Mouse (Mus musculus): Measurements from ENCODE around the gene Phf20.

The Phf20 gene

GRCm38 (mm10) chr2:156272553-156272952 is 76.3 kb downstream of the Phf20 start:
- no peak for DNase-seq (ENCODE audit: low read depth)

GRCm38 (mm10) chr2:156278226-156279017 is 82.2 kb downstream of the Phf20 start:
- DNase-seq (ENCODE audit: low read depth), result peak; percentile 86

- no peak for DNase-seq (ENCODE audit: low read depth)
These were observed 85.0 kb downstream of the Phf20 start for GRCm38 (mm10) chr2:156281227-156281626.

- DNase-seq (ENCODE audit: low read depth), result no peak
These were observed 88.9 kb downstream of the Phf20 start for GRCm38 (mm10) chr2:156285161-156285560.

- no peak for DNase-seq (ENCODE audit: low read depth)
These were observed 90.5 kb downstream of the Phf20 start for GRCm38 (mm10) chr2:156286733-156287132.

GRCm38 (mm10) chr2:156288222-156288621 is 92.0 kb downstream of the Phf20 start:
- DNase-seq (ENCODE audit: low read depth), result no peak

DNA sequence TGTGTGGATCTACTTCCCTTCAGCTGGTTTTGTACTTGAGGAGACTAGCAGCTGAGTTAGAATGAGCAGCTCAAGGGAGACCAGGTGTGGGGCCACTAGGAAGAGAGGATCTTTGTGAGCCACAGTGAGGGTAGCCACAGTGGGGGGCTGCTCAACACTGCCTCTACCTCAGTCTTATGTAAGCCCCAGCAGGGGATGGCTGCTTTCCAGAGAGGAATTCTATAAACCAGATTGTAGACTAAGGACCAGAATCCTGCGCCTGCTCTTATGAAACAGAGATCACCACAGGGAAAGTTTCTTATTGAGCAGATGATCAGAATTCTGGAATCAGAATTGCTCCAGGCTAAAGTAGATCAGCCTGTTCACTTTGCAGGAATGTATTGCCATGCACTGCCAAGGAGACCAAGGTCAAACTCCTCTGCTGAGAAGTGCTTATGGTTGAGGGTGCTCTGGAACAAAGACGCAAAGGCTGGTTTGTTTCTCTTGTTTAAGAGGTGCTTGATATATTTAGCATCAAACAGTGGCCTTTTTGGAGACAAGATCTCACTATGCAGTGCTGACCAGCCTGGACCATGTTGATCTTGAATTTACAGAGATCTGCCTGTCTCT is 93.4 kb downstream of the Phf20 start:
- DNase-seq (ENCODE audit: low read depth), result no peak

GRCm38 (mm10) chr2:156291998-156292397 is 95.7 kb downstream of the Phf20 start:
- DNase-seq (ENCODE audit: low read depth), result no peak

- DNase-seq (ENCODE audit: low read depth), result no peak
These were observed 99.4 kb downstream of the Phf20 start for GRCm38 (mm10) chr2:156295601-156296063.

GRCm38 (mm10) chr2:156296190-156296589 is 99.9 kb downstream of the Phf20 start:
- DNase-seq (ENCODE audit: low read depth), result no peak

- DNase-seq (ENCODE audit: low read depth), result no peak
These were observed 101.4 kb downstream of the Phf20 start for GRCm38 (mm10) chr2:156297653-156298052.

DNA sequence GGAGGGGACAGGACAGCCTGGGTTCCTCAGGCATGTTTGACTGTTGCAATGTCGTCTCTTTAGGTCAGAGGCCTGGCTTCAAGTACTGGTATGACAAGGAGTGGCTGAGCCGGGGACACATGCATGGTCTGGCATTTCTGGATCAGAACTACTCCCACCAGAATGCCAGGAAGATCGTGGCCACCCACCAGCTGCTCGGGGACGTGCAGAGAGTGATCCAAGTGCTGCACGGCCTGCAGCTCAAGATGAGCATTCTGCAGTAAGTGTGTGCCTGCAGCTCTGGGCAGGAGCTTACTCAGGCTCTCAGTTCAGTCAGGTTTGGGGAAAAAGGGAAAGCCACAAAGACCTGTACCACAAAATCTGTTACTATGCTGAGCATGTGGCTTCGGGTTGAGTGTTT is 102.2 kb downstream of the Phf20 start:
- DNase-seq (ENCODE audit: low read depth), result no peak

DNA sequence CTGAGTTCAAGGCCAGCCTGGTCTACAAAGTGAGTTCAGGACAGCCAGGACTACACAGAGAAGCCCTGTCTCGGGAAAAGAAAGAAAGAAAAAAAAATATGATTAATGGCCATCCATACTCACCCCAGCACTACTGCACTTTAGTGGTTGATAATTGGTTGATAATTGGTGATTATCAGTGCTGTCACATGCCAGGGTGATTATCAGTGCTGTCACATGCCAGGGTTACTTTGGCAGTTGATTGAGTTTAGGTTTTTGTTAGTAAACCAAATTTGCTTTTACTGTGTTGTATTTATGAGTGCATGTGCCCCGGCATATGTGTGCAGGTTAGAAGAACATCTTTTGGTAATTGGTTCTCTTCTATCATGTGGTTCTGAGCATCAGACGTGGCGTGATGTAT is 105.8 kb downstream of the Phf20 start:
- DNase-seq (ENCODE audit: low read depth), result no peak

DNA sequence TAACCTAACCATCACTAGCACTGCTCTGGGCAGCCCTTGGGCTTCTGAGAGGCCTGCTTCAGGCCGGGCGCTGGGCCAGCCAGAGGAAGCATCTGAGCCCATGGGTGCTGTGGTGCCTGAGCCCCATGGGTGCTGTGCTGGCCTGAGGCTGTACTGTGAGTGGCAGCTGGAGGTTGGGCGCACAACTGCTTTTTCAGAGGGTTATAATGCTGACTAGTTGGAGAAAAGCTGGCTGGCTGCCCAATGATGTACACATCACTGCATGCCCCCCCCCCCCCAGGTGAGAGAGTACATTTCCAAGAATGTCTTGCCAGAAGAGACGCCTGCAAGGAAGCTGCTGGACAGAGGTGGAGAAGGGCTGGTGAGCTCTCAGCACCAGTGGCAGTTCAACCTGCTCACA is 108.1 kb downstream of the Phf20 start:
- DNase-seq (ENCODE audit: low read depth), result no peak

DNA sequence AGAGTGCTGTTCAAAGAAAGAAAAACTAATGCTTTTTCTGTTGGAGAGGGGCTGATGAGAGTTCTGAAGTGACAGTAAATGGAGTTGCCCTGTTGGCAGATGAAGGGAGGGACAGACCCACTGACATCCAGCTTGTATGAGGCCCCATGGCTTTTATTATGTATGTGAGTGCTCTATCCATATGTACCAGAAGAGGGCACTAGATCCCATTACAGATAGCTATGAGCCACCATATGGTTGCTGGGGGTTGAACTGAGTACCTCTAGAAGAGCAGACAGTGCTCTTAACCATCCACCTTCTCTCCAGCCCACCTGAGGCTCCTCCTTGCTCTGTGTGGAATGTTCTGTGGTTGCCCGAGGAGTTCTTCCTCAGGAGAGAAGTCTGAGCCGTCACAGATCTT is 109.6 kb downstream of the Phf20 start:
- peak; percentile 40 for DNase-seq (ENCODE audit: low read depth)

DNA sequence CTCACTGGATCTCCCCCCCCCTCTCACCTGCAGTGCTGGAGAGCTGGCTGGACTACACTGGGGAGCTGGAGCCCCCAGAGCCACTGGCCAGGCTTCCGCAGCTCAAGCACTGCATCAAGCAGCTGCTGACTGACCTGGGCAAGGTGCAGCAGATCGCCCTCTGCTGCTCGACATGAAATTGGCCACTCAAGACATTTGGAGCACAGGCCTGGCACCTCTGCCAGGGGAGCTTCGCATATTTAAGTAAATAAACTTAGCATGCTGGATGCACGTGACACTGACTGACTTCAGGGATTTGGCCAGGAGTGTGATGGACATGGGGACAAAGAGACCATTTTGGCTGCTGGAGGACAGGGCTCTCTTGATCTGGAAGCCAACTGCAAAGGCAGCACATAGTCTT is 111.0 kb downstream of the Phf20 start:
- DNase-seq (ENCODE audit: low read depth), result no peak

DNA sequence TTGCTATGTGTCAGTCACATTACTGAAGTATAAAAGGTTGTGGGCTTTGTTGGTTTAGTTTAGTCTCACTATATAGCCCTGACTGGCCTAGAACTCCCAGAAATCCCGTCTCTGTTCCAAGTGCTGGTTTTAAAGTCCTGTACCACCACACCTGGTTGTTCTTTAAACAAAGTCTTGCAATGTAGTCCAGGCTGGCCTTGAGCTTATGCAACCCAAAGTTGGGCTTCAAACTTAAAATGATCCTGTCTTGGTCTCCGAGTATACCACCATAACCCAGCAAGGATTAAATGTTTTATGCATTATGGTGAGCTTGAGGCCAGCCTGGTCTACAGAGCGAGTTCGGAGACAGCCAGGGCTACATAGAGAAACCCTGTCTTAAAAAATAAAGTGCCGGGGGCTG is 113.7 kb downstream of the Phf20 start:
- DNase-seq (ENCODE audit: low read depth), result no peak

- no peak for DNase-seq (ENCODE audit: low read depth)
These were observed 114.2 kb downstream of the Phf20 start for GRCm38 (mm10) chr2:156310455-156310854.

GRCm38 (mm10) chr2:156310945-156311344 is 114.7 kb downstream of the Phf20 start:
- no peak for DNase-seq (ENCODE audit: low read depth)

DNA sequence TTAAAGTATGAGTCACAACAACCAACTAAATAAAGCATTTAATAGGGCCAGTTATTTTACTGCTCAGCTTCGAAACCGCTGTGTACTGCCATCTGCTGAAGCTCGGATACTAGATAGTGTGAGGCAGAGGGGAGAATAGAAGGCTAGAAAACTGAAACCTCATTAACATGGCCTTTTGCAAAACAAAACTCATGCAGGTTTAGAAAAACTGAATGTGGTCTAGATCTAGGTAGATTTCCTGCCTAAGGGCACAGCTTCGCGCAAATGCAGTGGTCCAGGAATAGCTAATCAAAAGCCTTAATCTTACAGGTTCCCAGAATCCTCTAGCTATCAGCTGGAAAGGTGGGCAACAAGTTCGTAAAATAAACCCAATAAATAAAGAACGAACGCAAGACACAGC is 115.2 kb downstream of the Phf20 start:
- DNase-seq (ENCODE audit: low read depth), result no peak

- peak; percentile 19 for DNase-seq (ENCODE audit: low read depth)
These were observed 115.6 kb downstream of the Phf20 start for GRCm38 (mm10) chr2:156311841-156312291.

DNA sequence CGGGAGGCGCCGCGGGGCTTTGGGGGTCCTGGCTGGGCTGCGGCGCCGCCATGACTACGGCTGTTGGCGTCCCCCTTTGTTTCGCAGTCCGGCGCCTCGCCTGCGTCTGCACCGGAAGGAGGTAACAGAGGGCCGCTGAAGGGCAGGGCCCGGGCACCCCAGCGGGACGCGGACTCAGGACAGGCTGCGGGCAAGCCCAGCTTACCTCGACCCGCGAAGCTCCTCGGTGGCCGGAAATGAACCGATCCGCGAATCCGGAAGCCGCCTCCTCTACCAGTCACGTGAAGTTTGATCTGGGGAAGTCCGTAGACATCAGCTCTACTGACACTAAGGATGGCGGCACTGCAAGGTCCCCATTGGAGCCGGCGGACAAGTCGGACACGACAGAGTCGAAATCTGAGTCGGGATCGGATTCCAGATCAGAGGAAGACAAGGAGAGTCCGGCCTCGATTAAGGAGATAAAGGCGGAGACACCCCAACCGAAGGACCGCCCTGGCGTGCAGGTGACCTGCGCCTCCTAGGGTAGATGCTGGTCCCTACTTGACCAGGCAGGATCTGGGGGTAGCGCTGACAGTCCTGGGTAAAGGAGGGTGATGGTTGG is 116.1 kb downstream of the Phf20 start, which contains the start of the genes Cnbd2 and Scand1:
Gene Cnbd2, plus strand, starts transcription at position 3 of the 601 bp plus-strand sequence.
Gene Scand1, minus strand, starts transcription at position 408 of the 601 bp plus-strand sequence.
- DNase-seq (ENCODE audit: low read depth), result peak; percentile 66

- DNase-seq (ENCODE audit: low read depth), result no peak
These were observed 116.9 kb downstream of the Phf20 start for GRCm38 (mm10) chr2:156313153-156313552.
